Mouse (Mus musculus): Measurements from ENCODE around the gene Plekhh1. TPM values are rescaled to one million over a fixed set of nuclear protein-coding genes. Genes with fewer than 3 reads are reported as not detected.

Plekhh1 gene
- polyA plus RNA-seq (2012; fragmentation: generic; extraction: Trizol), result 1.1 TPM
- long read RNA-seq, experiment 1, result 0 reads
- long read RNA-seq, experiment 2, full-length matches to known transcripts, result 2 of 6 reads
- long read RNA-seq, experiment 2, partial matches to known transcripts, result 2 of 6 reads
- long read RNA-seq, experiment 2, other reads (novel, unspliced or antisense), result 2 of 6 reads

GRCm38 (mm10) chr12:79028911-79029861, at the start of gene Plekhh1:
TSS of gene Plekhh1 (plus strand) at chr12:79029163.
- Histone ChIP-seq H3K4me3 (ENCODE audit: insufficient read depth, poor library complexity, severe bottlenecking) (peak within 1 kb of the TSS; percentile 43), H3K27me3 (ENCODE audit: control insufficient read depth, insufficient read depth, insufficient read length) (no peaks in the 10 kb centered on the region), H3K79me2 (ENCODE audit: control insufficient read depth, insufficient read depth) (no peaks in the 10 kb centered on the region), H3ac (ENCODE audit: control insufficient read depth, insufficient read length, low read depth) (peak within 1 kb of the TSS; percentile 72), H3K36me3 (ENCODE audit: control insufficient read depth, insufficient read depth) (no peaks in the 10 kb centered on the region), H3K79me3 (ENCODE audit: low read depth) (no peaks in the 10 kb centered on the region)
- no peak for TF ChIP-seq CEBPB (IDR thresholded peaks at IDR 0.05; ENCODE audit: low read depth)
- TF ChIP-seq MYOG (IDR thresholded peaks at IDR 0.05; ENCODE audit: control insufficient read depth, extremely low read depth, insufficient read length), result no peak
- TF ChIP-seq CTCF (IDR thresholded peaks at IDR 0.05; ENCODE audit: control insufficient read depth, insufficient read depth, insufficient read length), result no peak
- no peak for TF ChIP-seq MAX (IDR thresholded peaks at IDR 0.05)
- TF ChIP-seq USF1 (IDR thresholded peaks at IDR 0.05; ENCODE audit: low read depth), result no peak
- TF ChIP-seq MYOD1 (IDR thresholded peaks at IDR 0.05; ENCODE audit: control insufficient read depth, insufficient read length, low read depth), result no peak
- no peak for TF ChIP-seq FOSL1 (IDR thresholded peaks at IDR 0.05; ENCODE audit: insufficient read depth, low read length, poor library complexity, severe bottlenecking)

GRCm38 (mm10) chr12:78980683-78981091, 48.3 kb upstream of the Plekhh1 start:
- no peak overlapping the region for H3ac ChIP-seq (ENCODE audit: control insufficient read depth, insufficient read length, low read depth)
- H3K79me2 ChIP-seq (ENCODE audit: control insufficient read depth, insufficient read depth), result no peaks in the 10 kb centered on the region
- no peaks in the 10 kb centered on the region for H3K79me3 ChIP-seq (ENCODE audit: low read depth)
- no peak overlapping the region for H3K4me3 ChIP-seq (ENCODE audit: insufficient read depth, poor library complexity, severe bottlenecking)
- H3K36me3 ChIP-seq (ENCODE audit: control insufficient read depth, insufficient read depth), result no peaks in the 10 kb centered on the region
- TF ChIP-seq CTCF (IDR thresholded peaks at IDR 0.05; ENCODE audit: control insufficient read depth, insufficient read depth, insufficient read length) (no peak), USF1 (IDR thresholded peaks at IDR 0.05; ENCODE audit: low read depth) (no peak), MAX (IDR thresholded peaks at IDR 0.05) (no peak), CEBPB (IDR thresholded peaks at IDR 0.05; ENCODE audit: low read depth) (no peak), FOSL1 (IDR thresholded peaks at IDR 0.05; ENCODE audit: insufficient read depth, low read length, poor library complexity, severe bottlenecking) (no peak), MYOD1 (IDR thresholded peaks at IDR 0.05; ENCODE audit: control insufficient read depth, insufficient read length, low read depth) (no peak), MYOG (IDR thresholded peaks at IDR 0.05; ENCODE audit: control insufficient read depth, extremely low read depth, insufficient read length) (no peak)
- H3K27me3 ChIP-seq (ENCODE audit: control insufficient read depth, insufficient read depth, insufficient read length), result no peaks in the 10 kb centered on the region

GRCm38 (mm10) chr12:78981131-78981530, 47.8 kb upstream of the Plekhh1 start:
- TF ChIP-seq MAX (IDR thresholded peaks at IDR 0.05) (no peak), USF1 (IDR thresholded peaks at IDR 0.05; ENCODE audit: low read depth) (no peak), FOSL1 (IDR thresholded peaks at IDR 0.05; ENCODE audit: insufficient read depth, low read length, poor library complexity, severe bottlenecking) (no peak)
- H3K36me3 ChIP-seq (ENCODE audit: control insufficient read depth, insufficient read depth), result no peaks in the 10 kb centered on the region
- H3K79me2 ChIP-seq (ENCODE audit: control insufficient read depth, insufficient read depth), result no peaks in the 10 kb centered on the region
- H3K79me3 ChIP-seq (ENCODE audit: low read depth), result no peaks in the 10 kb centered on the region
- H3K4me3 ChIP-seq (ENCODE audit: insufficient read depth, poor library complexity, severe bottlenecking), result no peak overlapping the region
- no peaks in the 10 kb centered on the region for H3K27me3 ChIP-seq (ENCODE audit: control insufficient read depth, insufficient read depth, insufficient read length)
- no peak overlapping the region for H3ac ChIP-seq (ENCODE audit: control insufficient read depth, insufficient read length, low read depth)

GRCm38 (mm10) chr12:78981938-78982825, 46.8 kb upstream of the Plekhh1 start:
- Histone ChIP-seq H3K79me3 (ENCODE audit: low read depth) (no peaks in the 10 kb centered on the region), H3K36me3 (ENCODE audit: control insufficient read depth, insufficient read depth) (no peaks in the 10 kb centered on the region), H3K79me2 (ENCODE audit: control insufficient read depth, insufficient read depth) (no peaks in the 10 kb centered on the region), H3K4me3 (ENCODE audit: insufficient read depth, poor library complexity, severe bottlenecking) (no peak overlapping the region), H3ac (ENCODE audit: control insufficient read depth, insufficient read length, low read depth) (no peak overlapping the region), H3K27me3 (ENCODE audit: control insufficient read depth, insufficient read depth, insufficient read length) (no peaks in the 10 kb centered on the region)
- no peak for TF ChIP-seq MYOG (IDR thresholded peaks at IDR 0.05; ENCODE audit: control insufficient read depth, extremely low read depth, insufficient read length)
- TF ChIP-seq FOSL1 (IDR thresholded peaks at IDR 0.05; ENCODE audit: insufficient read depth, low read length, poor library complexity, severe bottlenecking), result no peak
- peak; percentile 49 for TF ChIP-seq MYOD1 (IDR thresholded peaks at IDR 0.05; ENCODE audit: control insufficient read depth, insufficient read length, low read depth)
- peak; percentile 28 for TF ChIP-seq USF1 (IDR thresholded peaks at IDR 0.05; ENCODE audit: low read depth)

- no peak for TF ChIP-seq MYOD1 (IDR thresholded peaks at IDR 0.05; ENCODE audit: control insufficient read depth, insufficient read length, low read depth)
- no peak for TF ChIP-seq CEBPB (IDR thresholded peaks at IDR 0.05; ENCODE audit: low read depth)
- no peak for TF ChIP-seq USF1 (IDR thresholded peaks at IDR 0.05; ENCODE audit: low read depth)
- TF ChIP-seq MAX (IDR thresholded peaks at IDR 0.05), result no peak
- no peak for TF ChIP-seq MYOG (IDR thresholded peaks at IDR 0.05; ENCODE audit: control insufficient read depth, extremely low read depth, insufficient read length)
- no peak for TF ChIP-seq FOSL1 (IDR thresholded peaks at IDR 0.05; ENCODE audit: insufficient read depth, low read length, poor library complexity, severe bottlenecking)
- no peak for TF ChIP-seq CTCF (IDR thresholded peaks at IDR 0.05; ENCODE audit: control insufficient read depth, insufficient read depth, insufficient read length)
- Histone ChIP-seq H3K79me2 (ENCODE audit: control insufficient read depth, insufficient read depth) (no peaks in the 10 kb centered on the region), H3K4me3 (ENCODE audit: insufficient read depth, poor library complexity, severe bottlenecking) (no peak overlapping the region), H3ac (ENCODE audit: control insufficient read depth, insufficient read length, low read depth) (no peak overlapping the region), H3K27me3 (ENCODE audit: control insufficient read depth, insufficient read depth, insufficient read length) (no peaks in the 10 kb centered on the region), H3K36me3 (ENCODE audit: control insufficient read depth, insufficient read depth) (no peaks in the 10 kb centered on the region), H3K79me3 (ENCODE audit: low read depth) (no peaks in the 10 kb centered on the region)
Observed at GRCm38 (mm10) chr12:78983296-78984034, 45.5 kb upstream of the Plekhh1 start.

Measured in C2C12 (cell line).